Mouse (Mus musculus) spleen, postnatal 14 days (tissue): Measurements from ENCODE around the gene Inhbc.
"Not testable (repeated sequence)": the region's sequence is repeated elsewhere in the genome, so short reads cannot be mapped to it uniquely, and the experiment has no call there.

Experiments
- DNase-seq, 2 experiments: peaks; one replicate each; pipeline ENCODE4 v3.0.0; 2021 to 2022; ENCODE audit warnings: low spot score in 2 of 2

The Inhbc gene

DNA sequence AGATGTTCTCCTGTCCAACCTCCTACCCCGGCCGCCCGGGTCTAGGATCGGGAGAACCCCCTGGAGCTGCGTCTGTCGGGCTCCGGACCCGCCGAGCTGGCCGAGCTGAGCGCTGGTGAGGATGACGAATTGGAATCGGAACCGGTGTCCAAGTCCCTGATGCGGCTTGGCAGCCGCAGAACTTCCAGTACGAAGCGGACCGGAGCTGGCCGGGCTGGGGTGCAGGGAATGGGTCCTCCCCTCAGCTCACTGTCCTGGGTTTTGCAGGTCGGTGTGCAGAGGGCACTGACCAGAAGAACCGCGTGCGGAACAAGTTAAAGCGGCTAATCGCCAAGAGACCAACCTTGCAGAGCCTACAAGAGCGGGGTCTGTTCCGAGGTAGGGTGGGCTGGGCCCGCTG is 43.4 kb downstream of the Inhbc start:
- no peak for DNase-seq

DNA sequence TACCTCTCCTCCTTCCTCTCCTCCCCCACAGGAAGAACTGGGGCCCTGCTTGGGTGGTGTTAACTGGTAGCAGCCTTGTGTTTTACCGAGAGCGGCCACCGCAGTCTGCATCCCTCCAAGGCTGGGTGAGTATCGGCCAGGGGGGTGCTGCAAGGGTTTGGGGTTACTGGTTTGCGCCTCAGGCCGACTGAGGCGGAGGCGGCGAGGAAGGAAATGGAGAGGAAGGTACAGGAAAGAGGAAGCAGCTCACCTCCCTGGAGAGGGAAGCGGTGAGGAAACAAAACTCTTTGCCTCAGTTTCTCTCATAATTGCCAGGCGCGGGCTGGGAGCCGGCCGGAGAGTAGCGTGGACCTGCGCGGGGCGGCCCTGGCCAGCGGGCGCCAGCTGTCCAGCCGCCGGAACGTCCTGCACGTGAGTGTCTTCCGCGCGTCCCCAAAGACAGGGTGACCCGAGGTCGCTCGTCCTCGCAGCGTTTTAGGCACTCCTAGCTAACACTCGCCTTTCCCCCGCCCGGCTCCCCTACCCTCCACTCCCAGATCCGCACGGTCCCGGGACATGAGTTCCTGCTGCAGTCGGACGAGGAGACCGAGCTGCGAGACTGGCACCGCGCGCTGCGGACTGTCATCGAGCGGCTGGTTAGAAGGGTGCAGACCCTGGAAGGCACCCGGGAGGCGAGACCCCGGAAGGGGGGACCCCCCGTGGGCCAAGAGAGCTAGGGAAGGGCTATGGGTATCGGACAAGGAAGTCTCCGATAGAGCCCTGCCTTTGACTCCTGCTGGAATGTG is 44.0 kb downstream of the Inhbc start:
- DNase-seq: no peak

DNA sequence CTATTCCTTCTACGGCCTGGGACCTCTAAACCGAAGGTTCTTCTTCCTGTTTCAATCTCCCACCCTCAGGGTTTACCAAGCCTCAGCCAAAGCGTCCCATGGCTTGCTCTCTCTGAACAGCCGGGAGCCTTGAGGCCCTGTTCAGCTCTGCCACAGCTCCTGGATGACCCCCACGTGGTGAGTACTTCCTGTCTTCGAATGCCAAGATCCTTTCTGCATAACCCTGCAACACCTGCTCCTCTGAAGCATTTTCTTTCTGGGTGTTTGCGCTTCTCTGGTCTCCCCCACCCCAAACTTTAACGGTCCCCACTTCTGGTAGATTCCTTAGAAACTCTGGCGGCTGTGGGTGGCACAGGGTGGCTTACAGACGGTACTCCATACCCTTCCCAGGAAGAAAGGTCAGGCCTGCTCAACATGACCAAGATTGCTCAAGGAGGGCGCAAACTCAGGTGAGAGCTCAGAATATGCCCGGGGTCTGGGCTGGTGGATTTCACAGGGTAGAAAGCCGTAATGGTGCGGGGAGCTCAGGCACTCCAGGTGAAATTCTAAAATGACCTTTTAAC is 44.7 kb downstream of the Inhbc start:
- DNase-seq: no peak

DNA sequence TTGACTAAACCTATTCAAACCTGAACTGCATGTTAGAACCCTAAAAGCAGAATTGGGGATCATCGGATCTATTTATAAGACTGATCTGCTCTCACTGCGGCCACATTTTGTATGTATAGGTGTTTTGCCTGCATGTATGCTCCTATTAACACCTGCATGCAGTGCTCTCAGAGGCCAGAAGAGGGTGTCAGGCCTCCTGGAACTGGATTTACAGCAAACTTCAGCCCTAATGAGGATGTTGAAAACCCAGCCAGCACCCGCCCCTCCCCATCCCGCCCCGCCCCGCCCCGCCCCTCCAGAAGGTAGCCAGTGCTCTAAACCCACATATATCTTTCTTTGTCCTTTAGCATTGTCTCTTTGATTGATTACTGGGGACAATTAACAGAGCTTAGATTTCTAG is 45.7 kb downstream of the Inhbc start:
- DNase-seq: peak; percentile 62 to 73

DNA sequence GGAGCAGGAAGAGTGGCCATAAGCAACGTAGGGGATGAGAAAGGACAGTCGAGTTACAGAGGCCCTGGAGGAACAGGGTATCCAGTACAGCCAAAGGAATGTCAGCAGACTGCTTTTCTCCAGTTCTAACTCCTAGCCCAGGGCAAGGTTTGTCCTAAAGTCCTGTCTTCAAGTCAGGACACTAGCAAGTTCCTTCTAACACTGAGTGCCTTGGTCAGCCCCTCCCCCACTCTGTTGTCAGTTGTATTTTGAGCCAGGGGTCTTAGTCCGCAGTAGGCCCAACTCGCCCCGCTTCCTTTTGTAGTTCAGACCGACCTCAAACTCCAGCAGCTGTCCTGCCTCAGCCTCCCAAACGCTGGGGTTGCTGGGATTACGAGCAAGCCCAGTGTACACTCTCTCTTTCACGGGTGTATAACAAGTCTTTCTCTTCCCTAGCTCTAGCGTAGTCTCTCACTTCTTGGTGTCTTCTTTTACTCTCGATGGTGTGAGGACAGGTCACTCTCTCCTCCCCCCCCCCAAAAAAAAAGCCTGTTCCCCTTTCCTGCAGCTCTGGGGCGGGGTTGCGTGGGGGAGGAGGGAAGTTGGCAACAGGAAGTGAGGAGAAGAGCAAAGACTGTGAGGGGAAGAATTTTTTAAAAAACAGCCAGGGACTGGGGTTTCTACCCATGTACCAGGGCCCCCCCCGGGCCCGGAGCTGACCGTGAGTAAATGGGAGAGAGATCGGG is 46.9 kb downstream of the Inhbc start:
- no peak for DNase-seq

DNA sequence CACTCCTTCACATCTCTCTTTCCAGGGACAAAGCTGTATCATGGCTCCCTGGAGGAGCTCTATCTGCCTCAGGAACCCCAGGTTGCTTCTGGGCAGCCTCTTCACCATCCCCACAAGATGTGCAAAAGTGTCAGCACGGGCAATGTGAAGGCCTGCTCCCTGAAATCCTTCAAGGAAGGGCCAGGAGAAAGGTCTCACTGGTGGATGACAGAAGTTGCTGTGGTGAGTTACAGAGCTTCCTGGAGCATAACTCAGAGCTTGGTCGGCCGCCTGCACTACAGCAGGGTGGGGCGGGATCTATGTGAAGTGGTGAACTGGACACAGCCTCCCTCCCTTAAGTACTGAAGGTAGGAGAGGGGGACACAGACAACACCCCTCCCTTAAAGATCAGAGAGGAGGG is 47.6 kb downstream of the Inhbc start:
- no peak for DNase-seq

DNA sequence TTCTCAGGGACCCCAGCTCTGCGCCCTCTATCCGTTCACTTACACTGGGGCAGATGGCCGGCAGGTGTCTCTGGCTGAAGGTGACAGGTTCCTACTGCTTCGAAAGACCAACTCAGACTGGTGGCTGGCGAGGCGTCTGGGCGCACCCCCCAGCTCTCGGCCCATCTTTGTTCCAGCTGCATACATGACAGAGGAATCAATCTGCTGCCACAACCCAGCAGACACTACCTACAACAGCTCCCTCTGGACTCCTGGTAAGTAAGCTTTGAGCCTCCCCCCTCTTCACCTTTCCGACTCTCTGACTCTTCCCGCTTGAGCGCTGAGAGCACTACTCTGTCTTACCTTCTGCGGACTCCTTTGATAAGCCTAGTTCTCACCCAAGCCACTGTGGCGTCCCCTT is 48.1 kb downstream of the Inhbc start:
- DNase-seq: no peak

DNA sequence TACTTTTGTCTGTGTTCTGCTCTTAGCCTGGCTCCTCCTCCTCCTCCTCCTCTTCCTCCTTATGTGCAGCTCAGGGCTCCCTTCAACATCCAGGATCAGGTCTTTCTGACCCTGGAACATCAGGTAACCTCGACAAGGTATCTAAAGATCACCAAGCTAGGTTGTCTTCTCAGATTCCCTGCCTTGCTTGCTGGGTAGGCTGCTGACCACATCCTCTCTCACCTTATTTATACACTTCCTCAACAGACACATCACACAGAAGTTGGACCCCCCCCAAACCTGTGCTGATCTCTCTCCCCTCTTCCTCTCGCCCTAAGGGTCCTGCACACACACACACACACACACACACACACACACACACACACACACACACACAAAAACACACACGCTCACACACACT is 48.6 kb downstream of the Inhbc start, which contains the start of gene Arhgap9:
Gene Arhgap9, plus strand, starts transcription at position 344 of the 400 bp plus-strand sequence.
- DNase-seq: no peak

DNA sequence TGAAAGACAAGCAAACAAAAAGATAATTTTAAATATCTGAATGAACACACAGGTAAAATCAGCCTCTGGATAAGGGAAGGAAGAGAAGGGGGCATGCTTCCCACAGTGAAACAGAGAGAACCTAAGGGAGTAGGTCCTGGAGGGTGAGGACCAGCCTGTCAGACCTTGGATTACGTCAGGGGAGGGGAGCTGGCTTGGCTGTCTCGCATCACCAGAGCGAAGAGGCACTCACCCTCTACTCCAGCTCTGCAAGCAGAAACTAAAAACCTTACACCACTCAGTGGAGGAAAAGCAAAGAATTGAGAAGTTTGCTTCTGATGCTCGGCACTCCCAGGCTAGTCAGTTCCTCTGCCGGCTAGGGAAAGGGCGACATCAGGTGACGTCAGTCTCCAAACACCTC is 50.3 kb downstream of the Inhbc start:
- no peak for DNase-seq

DNA sequence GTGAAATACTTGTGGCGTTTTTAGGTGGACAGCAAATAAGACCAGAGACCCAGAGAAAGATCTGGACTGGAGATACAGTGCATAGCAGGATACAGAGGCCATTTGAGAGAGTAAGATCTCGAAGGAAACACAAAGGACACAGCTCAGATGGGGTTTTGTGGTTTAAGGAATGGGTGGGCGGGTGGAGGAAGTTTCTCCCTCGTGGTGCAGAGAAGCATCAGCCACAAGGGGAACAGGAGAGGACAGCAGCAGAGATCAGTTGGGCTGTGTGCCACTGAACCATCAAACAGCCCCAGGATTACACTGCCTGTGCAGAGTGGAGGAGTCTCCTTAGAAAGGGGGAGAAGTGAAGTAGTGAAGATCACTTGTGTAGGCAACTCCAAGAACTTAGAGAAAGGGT is 52.2 kb downstream of the Inhbc start:
- DNase-seq: no peak

DNA sequence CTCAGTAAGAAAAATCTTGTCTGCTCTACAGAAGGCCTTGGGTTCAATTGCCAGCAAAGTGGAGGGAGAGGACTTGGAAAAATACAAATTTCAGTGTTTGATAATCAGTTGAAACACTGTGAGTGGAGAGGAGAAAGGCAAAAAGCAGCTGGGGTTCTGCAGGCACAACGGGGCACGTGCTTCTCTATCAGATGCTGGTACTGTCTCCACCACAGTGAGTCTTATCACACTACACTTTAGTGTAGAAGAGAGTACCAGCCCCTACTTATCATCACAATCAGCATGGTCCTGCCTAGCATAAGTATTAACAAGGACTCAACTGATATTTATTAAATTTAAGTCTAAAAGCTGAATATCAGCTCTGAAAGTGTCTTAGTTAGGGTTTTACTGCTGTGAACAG is 53.0 kb downstream of the Inhbc start:
- DNase-seq: no peak

DNA sequence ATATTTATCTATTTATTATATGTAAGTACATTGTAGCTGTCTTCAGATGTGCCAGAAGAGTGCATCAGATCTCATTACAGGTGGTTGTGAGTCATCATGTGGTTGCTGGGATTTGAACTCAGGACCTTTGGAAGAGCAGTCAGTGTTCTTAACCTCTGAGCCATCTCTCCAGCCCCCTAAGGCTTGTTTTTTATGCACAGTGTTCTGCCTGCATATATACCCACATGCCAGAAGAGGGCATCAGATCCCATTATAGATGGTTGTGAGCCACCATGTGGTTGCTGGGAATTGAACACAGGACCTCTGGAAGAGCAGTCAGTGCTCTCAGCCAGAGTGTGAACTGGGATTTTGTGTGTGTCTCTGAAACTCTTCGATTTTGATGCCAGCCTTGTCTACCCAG is 55.3 kb downstream of the Inhbc start:
- not testable (repeated sequence) for DNase-seq

DNA sequence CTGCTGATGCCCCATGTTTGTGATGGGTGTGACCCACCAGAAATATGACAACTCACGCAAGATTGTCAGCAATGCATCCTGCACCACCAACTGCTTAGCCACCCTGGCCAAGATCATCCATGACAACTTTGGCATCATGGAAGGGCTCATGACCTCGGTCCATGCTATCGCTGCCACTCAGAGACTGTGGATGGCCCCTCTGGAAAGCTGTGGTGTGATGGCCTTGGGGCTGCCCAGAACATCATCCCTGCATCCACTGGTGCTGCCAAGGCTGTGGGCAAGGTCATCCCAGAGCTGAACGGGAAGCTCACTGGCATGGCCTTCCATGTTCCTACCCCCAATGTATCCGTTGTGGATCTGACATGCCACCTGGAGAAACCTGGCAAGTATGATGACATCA is 56.7 kb downstream of the Inhbc start:
- DNase-seq: not testable (repeated sequence)

DNA sequence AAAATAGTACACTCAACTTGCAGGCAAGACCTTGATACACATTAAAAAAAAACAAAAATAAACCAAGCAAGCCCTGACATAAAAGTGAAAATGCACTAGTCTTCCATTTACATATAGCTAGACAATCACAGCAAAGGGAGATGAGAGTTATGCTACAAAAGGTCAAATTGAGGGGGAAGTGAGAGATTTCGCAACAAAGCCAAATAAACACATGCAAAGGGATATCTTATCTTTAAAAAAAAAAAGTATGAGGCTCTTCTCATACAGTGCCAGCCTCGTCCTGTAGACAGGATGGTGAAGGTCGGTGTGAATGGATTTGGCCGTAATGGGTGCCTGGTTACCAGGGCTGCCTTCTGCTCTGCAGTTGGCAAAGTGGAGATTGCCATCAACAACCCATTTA is 57.4 kb downstream of the Inhbc start:
- no peak for DNase-seq

DNA sequence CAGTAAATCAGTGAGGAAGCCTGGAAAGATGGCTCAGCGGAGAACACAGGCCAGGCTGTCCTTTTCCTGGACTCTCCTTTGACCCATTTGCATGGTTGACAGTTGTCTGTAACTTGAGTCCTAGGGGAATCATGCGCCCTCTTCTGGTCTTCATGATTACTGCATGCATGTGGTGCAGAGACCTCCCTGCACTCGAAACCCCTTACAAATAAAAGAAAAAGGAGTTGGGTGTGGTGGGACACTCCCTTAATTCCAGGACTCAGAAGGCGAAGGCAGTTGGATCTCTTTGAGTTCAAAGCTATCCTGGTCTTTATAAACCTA is 57.9 kb downstream of the Inhbc start:
- DNase-seq: peak; percentile 70 to 85

DNA sequence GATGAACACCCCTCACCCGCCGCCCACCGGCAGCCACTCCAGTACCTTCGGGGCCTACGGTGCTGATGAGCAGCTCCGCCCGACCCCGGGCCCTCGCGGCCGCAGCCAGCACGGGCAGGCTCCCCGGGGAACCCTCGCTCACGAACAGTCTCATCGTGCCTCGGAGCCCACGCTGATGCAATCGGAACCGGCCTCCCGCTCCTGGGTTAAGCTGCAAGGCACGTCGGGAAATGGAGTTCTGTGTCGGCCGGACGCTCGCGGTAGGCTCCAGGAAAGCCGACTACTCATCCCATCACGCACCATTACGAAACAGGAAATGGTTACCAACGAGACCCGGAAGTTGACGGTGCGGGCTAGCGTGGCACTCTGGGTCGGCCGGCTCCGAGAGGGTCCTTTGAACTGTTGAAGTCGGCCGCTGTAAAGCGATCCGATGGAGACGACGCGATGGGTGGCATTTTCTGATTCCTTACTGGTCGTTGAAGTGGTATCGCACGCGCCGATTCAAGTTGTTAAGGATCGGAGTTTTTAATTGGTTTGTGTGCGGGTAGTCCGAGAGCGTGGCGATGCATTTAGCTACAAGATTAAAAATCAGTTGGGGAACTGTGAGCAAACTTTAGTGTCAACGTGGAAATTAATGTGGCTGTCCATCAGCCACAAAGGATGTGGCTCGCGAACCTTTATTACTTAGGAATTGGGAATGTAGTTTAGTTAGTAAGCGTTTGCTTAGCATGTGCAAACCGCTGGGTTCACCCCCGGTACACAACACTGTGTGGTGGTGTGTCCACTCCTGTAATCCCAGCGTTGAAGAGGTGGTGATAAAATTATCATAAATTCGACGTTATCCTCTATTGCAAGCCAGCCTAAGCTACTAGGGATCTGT is 58.5 kb downstream of the Inhbc start, which contains the start of gene Mars:
Gene Mars, minus strand, starts transcription at position 311 of the 880 bp plus-strand sequence.
- DNase-seq: peak; percentile 83 to 86

DNA sequence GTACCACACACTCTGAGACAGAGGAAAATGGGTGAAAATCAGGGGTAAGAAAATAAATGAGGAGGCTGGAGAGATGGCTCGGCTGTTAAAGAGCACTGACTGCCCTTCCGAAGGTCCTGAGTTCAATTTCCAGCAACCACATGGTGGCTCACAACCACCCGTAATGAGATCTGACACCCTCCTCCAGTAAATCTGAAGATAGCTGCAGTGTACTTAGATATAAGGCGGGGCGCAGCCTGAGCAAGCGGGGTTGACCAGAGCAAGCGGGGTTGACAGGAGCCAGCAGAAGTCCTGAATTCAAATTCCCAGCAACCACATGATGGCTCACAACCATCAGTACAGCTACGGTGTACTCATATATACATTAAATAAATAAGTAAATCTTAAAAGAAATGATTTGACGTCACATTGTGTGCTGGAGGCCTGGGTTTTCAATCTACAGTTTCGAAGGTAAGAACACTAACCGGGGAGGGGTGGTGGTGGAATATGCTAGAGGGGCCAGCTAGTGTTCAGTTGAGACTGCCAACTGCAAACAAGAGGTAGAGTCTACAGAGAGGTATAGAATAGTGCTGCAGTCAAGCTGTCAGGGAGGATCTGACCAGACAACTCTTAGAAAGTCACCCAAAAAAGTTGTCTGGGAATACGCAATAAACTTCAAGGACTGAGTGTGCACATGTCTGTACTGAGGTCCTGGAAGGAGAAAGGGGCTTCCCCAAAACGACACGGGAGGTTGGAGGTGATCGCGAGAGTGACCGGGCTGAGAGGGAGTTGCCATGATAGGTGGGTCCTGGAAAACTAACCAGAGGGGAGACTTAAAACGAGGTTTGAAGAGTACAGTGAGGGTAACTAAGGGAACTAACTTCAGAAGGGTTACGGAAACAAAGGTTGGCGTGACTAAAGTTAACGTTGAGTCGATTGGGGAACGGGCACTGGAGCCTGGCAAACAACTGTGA is 59.4 kb downstream of the Inhbc start:
- DNase-seq: no peak

DNA sequence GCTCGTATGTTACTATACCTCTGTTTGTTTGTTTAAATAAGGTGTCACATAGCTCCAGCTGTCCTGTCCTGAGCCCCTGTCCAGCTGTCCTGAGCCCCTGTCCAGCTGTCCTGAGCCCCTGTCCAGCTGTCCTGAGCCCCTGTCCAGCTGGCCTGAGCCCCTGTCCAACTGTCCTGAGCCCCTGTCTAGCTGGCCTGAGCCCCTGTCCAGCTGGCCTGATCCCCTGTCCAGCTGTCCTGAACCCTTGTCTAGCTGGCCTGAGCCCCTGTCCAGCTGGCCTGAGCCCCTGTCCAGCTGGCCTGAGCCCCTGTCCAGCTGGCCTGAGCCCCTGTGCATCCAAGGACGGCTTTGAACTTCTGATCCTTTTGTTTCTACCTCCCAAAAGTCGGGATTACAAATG is 61.1 kb downstream of the Inhbc start:
- not testable (repeated sequence) for DNase-seq
